Mouse (Mus musculus): ENCODE measurements at regions not wholly inside any gene's neighbourhood (a gene's known extent, or its start where the extent isn't known, plus 50 kb on each side); places are given as distances from the start of the nearest gene placed in this dataset.
"Not testable (repeated sequence)": the region's sequence is repeated elsewhere in the genome, so short reads cannot be mapped to it uniquely, and the experiment has no call there.

DNA sequence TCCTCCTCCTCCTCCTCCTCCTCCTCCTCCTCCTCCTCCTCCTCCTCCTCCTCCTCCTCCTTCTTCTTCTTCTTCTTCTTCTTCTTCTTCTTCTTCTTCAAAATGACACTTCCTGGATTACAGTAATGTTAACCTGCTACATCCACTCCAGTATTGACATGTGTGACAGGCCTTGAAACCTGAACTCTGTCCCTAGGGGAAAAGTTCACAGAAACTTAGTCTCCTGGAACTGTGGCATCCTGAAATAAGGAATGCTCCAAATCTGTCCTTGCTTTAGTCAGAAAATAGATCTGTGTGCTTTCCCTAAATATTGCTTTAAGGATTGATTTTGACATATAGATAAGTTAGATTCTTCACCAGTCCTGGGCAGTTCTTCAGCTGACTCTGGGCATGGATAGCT is 464.8 kb downstream of the Adam6a start:
- DNase-seq (ENCODE audit: extremely low spot score, low read depth, low spot score): not testable (repeated sequence)

- DNase-seq (ENCODE audit: extremely low spot score, low read depth, low spot score): no peak
Measured at GRCm38 (mm10) chr12:114009391-114009790, 465.7 kb downstream of the Adam6a start.

GRCm38 (mm10) chr12:114012860-114013259 is 469.2 kb downstream of the Adam6a start:
- not testable (repeated sequence) for DNase-seq (ENCODE audit: extremely low spot score, low read depth, low spot score)

- DNase-seq (ENCODE audit: extremely low spot score, low read depth, low spot score): not testable (repeated sequence)
Measured at GRCm38 (mm10) chr12:114037011-114037410, 493.3 kb downstream of the Adam6a start.

GRCm38 (mm10) chr12:114047991-114048390 is 504.3 kb downstream of the Adam6a start:
- not testable (repeated sequence) for DNase-seq (ENCODE audit: extremely low spot score, low read depth, low spot score)

DNA sequence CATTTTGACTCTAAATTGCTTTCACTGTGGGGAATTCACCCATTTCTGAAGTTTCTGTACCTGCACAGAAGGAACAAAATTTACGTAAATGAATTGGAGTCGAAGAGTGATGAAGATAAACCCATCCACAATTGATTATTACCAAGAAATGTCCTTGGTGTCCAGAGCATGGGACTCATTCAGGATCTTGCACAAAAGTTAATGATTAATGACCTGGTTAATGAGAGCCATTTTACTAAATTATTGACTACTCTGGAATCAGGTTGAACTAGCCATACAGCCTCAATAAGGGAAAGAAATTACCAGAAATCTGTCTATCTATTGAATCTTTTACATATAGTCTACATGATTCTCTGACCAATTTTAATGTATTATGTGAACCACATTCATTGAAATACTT is 509.6 kb downstream of the Adam6a start:
- no peak for DNase-seq (ENCODE audit: extremely low spot score, low read depth, low spot score)

DNA sequence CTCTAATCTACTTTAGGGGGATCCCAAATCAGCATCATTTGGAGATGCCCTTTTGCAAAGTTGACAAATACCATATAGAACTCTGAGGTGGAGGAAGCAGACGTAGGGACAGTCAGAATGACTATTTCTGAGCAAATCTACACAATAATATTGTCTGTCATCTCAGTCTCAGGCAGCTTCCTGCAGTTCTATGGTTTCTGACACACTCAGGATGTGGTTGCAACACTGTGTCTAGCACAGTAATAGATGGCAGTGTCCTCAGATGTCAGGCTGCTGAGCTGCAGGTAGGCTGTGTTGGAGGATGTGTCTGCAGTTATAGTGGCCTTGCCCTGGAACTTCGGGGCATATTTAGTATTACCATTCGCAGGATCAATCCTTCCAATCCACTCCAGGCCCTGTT is 515.9 kb downstream of the Adam6a start:
- DNase-seq (ENCODE audit: extremely low spot score, low read depth, low spot score): no peak

DNA sequence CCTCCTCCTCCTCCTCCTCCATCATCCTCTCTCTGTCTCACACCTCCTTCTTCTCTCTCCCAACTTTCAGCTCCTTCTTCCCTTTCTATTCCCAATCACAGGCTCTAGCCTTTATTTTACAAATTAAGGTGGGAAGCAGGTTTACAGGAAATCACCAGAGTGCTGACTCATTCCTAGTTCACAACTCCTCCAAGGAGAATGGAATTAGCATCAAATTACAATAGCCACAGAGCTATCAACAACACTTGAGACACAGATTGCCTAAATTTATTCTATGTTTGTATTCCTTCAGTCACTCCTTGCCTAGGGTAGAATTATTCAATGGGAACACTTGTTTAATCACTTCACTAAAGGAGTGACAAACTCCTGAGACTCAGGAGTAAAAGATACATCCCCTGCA is 523.5 kb downstream of the Adam6a start:
- DNase-seq (ENCODE audit: extremely low spot score, low read depth, low spot score): no peak

GRCm38 (mm10) chr12:114108731-114109130 is 565.0 kb downstream of the Adam6a start:
- not testable (repeated sequence) for DNase-seq (ENCODE audit: extremely low spot score, low read depth, low spot score)

DNA sequence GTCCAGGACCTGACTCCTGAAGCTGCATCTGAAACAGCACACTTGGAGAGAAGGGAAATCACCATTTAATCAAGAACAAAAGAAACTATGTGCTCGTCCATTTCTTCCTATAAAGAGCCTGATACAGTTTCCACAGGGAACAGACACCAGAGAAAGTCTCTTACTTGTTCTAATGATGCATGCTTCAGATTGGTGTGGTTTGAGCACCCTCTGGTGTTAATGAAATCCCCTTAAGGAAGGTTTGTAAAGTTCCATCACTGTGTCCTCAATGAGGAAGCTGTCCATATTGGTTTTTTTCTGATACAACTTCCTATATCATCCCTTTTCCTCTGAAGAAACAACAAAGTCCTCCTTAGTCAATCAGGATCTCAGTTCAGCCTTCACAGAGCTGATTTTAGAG is 591.2 kb downstream of the Adam6a start:
- no peak for DNase-seq (ENCODE audit: extremely low spot score, low read depth, low spot score)

DNA sequence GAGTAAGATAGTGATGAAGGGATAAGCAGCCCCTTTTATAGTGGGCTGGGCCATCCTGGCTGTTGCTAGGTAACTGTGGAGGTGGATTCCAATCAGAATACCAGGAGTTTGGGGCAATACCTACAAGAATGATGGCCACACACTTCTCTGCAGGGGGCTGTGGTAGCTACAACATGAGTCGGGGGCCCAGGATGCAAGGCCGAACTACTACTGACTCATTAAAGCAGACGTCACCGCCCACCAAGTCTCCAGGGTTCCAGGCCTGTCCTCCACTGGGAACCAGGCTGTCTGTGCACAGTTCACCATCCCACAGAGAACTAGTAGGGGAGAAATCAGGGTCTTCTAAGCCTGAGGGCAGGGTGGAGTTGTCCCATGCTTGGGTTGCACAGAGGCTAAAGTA is 605.1 kb downstream of the Adam6a start:
- DNase-seq (ENCODE audit: extremely low spot score, low read depth, low spot score): no peak

- no peak for DNase-seq (ENCODE audit: extremely low spot score, low read depth, low spot score)
Measured at GRCm38 (mm10) chr12:114172305-114172704, 628.6 kb downstream of the Adam6a start.

GRCm38 (mm10) chr12:114199521-114199920 is 655.8 kb downstream of the Adam6a start:
- DNase-seq (ENCODE audit: extremely low spot score, low read depth, low spot score): no peak

DNA sequence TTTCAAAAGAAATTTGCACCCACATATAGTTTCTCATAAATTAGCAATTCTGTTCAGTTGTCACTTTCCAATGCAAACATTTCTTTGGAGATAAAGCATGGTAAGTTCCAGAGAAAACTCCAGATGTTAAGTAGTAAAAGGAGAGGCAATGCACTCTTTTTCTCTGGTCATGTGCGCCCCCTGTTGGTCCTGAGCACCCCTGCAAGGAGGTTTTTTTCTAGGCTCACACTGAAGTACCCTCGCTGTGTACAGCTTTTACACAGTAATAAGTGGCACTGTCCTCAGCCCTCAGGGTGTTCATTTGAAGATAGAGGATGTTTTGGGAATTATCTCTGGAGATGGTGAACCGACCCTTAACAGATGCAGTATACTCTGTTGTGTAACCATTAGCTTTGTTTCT is 678.8 kb downstream of the Adam6a start:
- DNase-seq (ENCODE audit: extremely low spot score, low read depth, low spot score): no peak
